9 mouse cellular contexts compared by ENCODE assay signal in the genomic region with DNA sequence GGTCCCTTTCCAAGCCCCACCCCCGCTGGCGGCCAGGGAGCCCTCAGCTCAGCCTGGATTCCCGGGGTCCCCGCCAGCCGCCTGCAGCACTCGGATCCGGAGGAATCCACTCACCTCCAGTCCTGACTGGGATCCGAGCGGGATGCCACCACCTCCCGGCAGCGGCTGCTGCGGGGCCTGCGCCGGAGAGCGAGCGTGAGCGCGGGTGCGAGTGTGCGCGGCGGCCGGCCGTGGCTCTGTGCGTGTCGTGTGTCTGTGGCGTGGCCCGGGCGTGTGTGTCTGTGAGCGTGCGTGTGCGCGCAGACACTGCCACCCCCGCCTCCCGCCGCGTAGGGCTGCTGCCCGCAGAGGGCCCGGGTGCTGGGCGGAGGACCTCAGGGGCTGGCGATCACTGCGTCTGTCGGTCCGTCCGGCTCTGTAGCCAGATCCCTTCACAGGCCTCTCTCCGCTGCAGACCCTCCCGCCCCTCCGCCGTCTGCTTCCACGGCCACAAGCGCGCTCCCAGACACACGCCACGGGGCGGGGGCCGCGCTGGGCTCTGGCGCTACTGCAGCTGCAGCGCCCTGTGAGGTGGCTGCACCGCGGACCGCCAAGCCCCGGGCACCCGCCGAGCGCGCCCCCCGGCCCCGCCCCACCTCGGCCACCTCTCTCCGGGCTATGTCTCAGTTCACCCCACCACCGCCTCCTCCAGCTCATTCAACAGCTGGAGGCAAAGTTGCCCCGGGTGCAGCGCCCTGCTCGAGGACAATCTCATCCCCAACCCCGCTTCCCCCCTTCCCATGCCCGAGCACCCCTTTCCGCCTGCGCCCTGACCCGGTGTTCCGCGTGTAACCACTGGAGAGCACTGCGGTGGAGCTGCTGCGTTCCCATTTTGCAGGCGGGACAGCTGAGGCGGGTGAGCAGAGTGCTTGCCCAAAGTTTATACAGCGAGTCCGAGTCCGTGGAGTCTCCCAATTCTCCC. TPM values are rescaled to one million over a fixed set of nuclear protein-coding genes. Genes with fewer than 3 reads are reported as not detected.
DNase-seq lines count a peak whose midpoint lies in the region; ATAC-seq and TF ChIP-seq lines count a peak whose summit lies in the region.
"Had no signal": no experiment of that assay in that cellular context is flagged by ENCODE, and none has a peak within 500 bp of the region (broad histone marks: within the 10 kb centered on the region; RNA-seq: fewer than 3 reads in every experiment).

A gene (minus strand): TSS at position 482 of the 961 bp plus-strand sequence.

- H3K36me3 ChIP-seq in hindbrain, embryonic 14.5 days (replicated peaks; ENCODE audit: control insufficient read depth, insufficient read depth): no peaks in the 10 kb centered on the region
- H3K36me3 ChIP-seq in limb, embryonic 14.5 days (ENCODE audit: control insufficient read depth, insufficient read depth, low read length): no peaks in the 10 kb centered on the region
- H3K36me3 ChIP-seq: G1E had no signal

- H3K9ac ChIP-seq in hindbrain, embryonic 14.5 days: peak within 1 kb of the TSS; percentile 77
- H3K9ac ChIP-seq in limb, embryonic 14.5 days (ENCODE audit: low read depth, low read length, severe bottlenecking): peak within 1 kb of the TSS; percentile 51

- peak within 1 kb of the TSS; percentile 77 for H3K27ac ChIP-seq in hindbrain, embryonic 14.5 days
- no peak within 1 kb of the TSS for H3K27ac ChIP-seq in limb, embryonic 14.5 days (replicated peaks; ENCODE audit: low read depth, low read length)

- H3K4me1 ChIP-seq in hindbrain, embryonic 14.5 days (replicated peaks; ENCODE audit: control insufficient read depth, insufficient read depth, low read length): peaks cover 13% of the 10 kb centered on the region
- H3K4me1 ChIP-seq in limb, embryonic 14.5 days (ENCODE audit: control insufficient read depth, insufficient read depth, low read length): peaks cover 3% of the 10 kb centered on the region; the same call in 1 of the 2 replicates

- DNase-seq in gastrocnemius, postnatal 10 days: peak; percentile 25
- DNase-seq in gastrocnemius, adult 18-20 months (ENCODE audit: low spot score): no peak
- peak; percentile 56 for DNase-seq in thymus, postnatal 4 days
- no peak for DNase-seq in thymus, postnatal 25 days
- peak; percentile 46 for DNase-seq in hindbrain, embryonic 14.5 days (ENCODE audit: low spot score)
- no peak for DNase-seq in limb, embryonic 14.5 days (ENCODE audit: low spot score)
- DNase-seq in right cerebral cortex, postnatal 25 days: peak; percentile 79

- H3K4me3 ChIP-seq in hindbrain, embryonic 14.5 days (replicated peaks; ENCODE audit: low read length): peak within 1 kb of the TSS; percentile 69
- H3K4me3 ChIP-seq in limb, embryonic 14.5 days (replicated peaks; ENCODE audit: low read length): peak within 1 kb of the TSS; percentile 43

- no peak for TF ChIP-seq POLR2A in limb, embryonic 14.5 days (IDR thresholded peaks at IDR 0.05; ENCODE audit: borderline replicate concordance, extremely low read depth, insufficient read depth, insufficient read length)

- H3K27me3 ChIP-seq in hindbrain, embryonic 14.5 days (ENCODE audit: control insufficient read depth, insufficient read depth, low read length): peaks cover 30% of the 10 kb centered on the region
- peaks cover 71% of the 10 kb centered on the region for H3K27me3 ChIP-seq in limb, embryonic 14.5 days (ENCODE audit: control insufficient read depth, insufficient read depth, low read length)

- H3K9me3 ChIP-seq in hindbrain, embryonic 14.5 days (ENCODE audit: control insufficient read depth, low read length): no peaks in the 10 kb centered on the region
- no peaks in the 10 kb centered on the region for H3K9me3 ChIP-seq in limb, embryonic 14.5 days (ENCODE audit: control insufficient read depth, low read length)
- H3K9me3 ChIP-seq: G1E had no signal

- H3K4me2 ChIP-seq in hindbrain, embryonic 14.5 days (replicated peaks): peak within 1 kb of the TSS; percentile 85
- peak within 1 kb of the TSS; percentile 76 for H3K4me2 ChIP-seq in limb, embryonic 14.5 days (replicated peaks; ENCODE audit: low read depth, low read length, severe bottlenecking)

- WGBS in hindbrain, embryonic 14.5 days: 2% methylated on average over 83 of the region's 89 CpGs
- 2% methylated on average over 49 of the region's 89 CpGs for WGBS in limb, embryonic 14.5 days

- peak; percentile 55 for ATAC-seq in hindbrain, embryonic 14.5 days (ENCODE audit: low FRiP score)
- ATAC-seq in limb, embryonic 14.5 days (ENCODE audit: low FRiP score, low read depth): no peak
- ATAC-seq in granulocyte monocyte progenitor cell, adult 5-6 weeks (replicated peaks; ENCODE audit: poor library complexity, severe bottlenecking): no peak

RNA-seq across cellular contexts. Expression of the gene that starts here (rescaled TPM):
- under 1 TPM; 0.20 to 0.23 TPM for total RNA-seq in gastrocnemius, postnatal 10 days (2021)
- total RNA-seq in gastrocnemius, adult 18-20 months (2021): under 1 TPM; 0.02 to 0.05 TPM
- 6.0 and 8.5 TPM in 2 replicates for polyA plus RNA-seq in hindbrain, embryonic 14.5 days (2014; fragmentation: Nextera tagmentation; extraction: Ambion mirVana)
- polyA plus RNA-seq in limb, embryonic 14.5 days (2012; rRNA removed): 0.19 and 0.24 TPM in 2 replicates
- 0.04 TPM in 1 of 2 replicates, not detected in the other for polyA plus RNA-seq in limb, embryonic 14.5 days (2014; fragmentation: Nextera tagmentation; extraction: Ambion mirVana)
- total RNA-seq in granulocyte monocyte progenitor cell, adult 5-6 weeks (2014; fragmentation: Nextera tagmentation): not detected in 2 replicates
- total RNA-seq in granulocyte monocyte progenitor cell, adult 5-6 weeks (2017): not detected in 2 replicates
- polyA plus RNA-seq: G1E had no signal

Comparison
In these comparisons a context has a peak if more than half of its experiments do, and no peak if none do; other contexts are left out.
1. DNase-seq: peak in thymus, postnatal 4 days (single experiment), hindbrain, embryonic 14.5 days (single experiment) and right cerebral cortex, postnatal 25 days (single experiment); none in gastrocnemius, adult 18-20 months (single experiment), thymus, postnatal 25 days (single experiment) and limb, embryonic 14.5 days (single experiment).
2. Peak in DNase-seq in gastrocnemius, postnatal 10 days; RNA of the gene not detected or under 1 TPM.